Mouse (Mus musculus): ENCODE results near the gene Slc29a3.

The Slc29a3 gene

DNA sequence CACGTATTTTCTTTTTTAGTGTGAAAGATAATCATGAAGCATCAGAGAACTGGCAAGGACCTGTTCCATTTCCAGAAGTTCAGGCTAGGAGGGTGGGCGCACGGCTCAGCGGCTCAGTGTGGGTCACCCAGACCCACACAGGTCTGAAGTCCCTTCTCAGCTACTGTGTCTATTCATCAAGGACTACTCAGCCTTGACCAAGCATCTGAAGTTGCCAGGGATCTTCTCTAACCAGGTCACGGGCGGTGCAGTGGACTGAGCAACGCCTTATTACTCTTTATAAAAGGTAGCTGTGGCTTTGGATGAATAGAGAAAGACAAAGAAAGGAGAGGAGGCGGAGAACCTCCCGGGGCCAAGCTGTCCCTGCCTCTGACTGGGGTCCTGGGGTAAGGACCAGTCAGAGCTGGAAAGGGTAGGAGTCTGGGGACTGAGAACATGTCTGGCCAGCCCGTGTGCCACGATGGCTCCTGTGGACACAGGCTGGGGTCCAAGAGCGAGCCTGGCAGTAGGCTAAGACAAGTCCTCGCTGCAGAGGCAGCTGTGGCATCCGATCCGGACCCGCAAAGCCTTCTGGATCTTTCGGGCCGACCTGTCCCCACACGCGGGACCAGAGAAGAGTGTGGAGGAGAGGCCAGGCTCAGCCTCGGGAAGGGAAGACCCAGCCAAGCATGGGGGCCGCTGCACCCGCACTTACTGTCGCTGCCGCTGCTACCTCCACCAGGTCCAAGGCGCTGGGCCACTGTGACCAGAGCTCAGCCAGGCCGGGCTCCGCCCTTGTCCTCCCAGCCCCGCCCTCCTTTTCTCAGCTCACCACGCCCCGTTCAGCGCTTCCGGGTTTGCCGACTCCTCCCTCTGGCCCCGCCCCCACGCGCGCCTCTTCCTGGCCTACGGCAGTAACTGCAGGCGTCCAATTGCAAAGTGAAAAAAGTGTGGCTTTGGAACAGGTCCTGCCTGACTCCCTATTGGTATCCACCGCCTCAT is at the start of gene Slc29a3:
TSS of gene Slc29a3 (minus strand) at position 755 of the 981 bp plus-strand sequence.
- in situ Hi-C loops (cut with MboI, MseI) = loop anchor here in 1 of 2 experiments (10.0 kb wide), 2 partner anchors 128 to 218 kb away; no protein-coding TSS in a partner anchor

DNA sequence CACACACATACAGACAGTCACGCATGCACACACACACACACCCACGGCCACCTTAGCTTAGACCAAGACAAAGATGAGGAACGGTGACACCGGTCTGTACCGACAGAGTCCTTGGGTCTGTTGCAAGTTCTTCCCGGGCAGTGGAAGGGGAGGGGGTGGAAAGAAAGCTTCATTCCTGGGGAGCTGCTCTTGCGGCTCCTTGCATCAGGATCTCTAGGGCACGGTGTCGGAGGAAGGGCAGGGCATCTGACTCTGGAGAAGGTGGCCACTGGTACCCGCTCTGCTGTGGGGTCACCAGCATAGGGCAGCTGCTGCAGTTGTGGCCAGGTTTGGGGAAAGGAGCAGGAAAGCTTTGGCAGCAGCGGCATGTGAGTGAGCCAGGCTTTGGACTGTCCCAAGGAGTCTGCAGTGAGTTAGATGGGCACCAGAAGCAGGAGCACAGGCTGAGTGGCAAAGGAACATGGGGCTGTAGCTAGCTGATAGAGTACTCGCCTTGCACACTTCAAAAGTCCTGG is 49.4 kb upstream of the Slc29a3 start:
- in situ Hi-C loops (cut with MboI, MseI) = no loop called here

DNA sequence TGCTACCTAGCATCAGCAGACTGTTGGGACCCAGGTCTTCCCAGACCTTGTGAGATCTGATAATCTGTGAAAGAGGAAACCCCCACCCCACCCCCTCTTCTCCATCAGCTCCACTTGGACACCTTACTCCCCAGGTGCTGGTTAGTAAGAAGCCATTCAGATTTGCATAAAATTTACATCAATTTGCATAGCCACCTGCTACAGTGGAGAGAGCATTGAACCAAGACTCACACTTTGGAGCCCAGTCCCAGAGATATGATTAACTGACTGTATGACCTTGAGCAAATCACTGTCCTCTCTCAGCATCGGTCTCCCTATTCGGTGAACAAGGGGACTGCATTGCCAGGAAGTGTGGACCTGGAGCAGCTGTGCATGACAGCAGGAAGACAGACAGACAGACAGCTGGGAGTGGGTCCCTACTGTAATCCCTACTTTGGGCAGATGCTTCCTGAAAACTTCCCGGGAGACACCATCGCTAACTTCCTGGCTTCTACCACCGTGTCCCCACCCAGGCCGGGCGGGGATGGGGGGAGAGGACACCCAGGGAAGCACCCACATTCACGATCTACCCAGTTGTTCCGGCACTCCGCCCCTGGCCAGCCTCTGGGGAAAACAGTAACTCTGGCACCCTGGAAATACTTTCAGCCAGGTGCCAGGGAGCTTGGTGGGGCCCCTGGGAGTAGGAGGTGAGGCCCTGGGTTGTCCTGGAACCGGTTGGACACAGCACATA is 48.7 kb upstream of the Slc29a3 start:
- in situ Hi-C loops (cut with MboI, MseI) = no loop called here

DNA sequence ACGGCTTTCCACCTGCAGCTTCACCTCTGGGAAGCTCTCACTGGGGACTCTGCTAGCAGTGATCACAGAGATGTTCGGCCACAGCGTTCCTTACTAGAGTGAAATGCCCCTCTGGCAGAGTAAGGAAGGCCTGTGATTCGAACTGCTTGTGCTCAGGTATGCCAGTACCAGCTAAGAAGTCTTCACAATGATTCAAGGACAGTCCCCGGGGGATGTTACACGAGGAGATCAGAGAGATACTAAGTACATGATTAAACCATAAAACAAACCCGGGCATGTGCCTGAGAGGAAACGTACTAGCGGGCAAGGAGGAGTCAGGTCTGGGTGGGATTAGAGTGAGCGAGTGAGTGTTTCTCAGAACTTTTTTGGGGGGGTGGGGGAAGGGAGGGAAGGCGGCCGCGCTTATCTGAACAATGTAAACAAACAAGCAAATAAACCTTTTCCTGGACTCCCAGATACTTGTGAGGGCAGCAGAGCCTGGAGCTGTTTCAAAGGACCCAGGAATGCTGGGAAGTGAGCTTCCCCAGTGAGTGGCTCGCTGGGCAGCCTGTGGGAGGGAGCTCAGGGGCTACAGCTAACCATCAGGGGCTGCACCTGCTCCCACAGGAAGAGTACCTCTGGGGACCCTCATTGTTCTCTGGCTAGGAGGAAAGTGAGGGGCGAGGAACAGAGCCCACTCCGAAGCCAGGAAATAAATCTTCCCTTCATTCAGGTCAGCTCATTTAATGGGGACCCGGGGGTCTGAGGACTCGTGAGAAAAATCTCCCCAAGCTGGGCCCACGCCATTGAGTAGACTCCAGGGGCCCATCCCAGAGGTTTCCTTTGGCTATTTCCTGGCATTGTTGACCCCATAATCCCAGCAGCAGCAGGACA is 47.9 kb upstream of the Slc29a3 start:
- in situ Hi-C loops (cut with MboI, MseI) = no loop called here

DNA sequence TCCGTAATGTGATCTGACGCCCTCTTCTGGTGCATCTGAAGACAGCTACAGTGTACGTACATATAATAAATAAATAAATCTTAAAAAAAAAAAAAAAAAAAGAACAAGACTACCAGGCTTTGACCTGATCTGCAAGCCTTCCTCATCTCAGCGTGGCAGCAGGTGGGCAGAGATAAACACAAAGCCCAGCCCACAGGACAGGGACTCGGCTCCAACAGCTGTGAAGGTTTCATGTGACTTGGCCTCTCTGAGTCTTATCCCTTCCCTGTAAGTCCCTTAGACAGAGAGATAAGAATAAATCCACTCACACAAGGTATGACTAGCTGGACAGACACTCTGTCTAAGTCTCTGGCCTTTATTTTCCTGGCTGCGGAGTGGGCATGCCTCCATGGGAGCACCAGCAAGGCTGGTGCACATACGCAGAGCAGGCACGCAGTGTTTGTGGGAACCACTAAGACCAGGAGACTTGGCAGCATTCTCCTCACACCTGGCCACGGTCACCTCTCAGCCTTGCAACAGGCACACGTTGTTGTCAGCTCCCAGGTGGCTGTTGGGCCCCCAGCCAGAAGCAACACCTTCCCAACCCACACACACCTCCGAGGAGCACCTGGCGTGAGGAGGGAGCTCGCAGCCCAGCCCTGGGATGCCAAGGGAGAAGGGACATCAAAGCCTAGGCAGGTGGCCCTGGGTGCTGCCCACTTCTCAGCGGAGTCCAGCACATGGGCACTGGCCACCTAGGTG is 45.3 kb upstream of the Slc29a3 start:
- in situ Hi-C loops (cut with MboI, MseI) = no loop called here

DNA sequence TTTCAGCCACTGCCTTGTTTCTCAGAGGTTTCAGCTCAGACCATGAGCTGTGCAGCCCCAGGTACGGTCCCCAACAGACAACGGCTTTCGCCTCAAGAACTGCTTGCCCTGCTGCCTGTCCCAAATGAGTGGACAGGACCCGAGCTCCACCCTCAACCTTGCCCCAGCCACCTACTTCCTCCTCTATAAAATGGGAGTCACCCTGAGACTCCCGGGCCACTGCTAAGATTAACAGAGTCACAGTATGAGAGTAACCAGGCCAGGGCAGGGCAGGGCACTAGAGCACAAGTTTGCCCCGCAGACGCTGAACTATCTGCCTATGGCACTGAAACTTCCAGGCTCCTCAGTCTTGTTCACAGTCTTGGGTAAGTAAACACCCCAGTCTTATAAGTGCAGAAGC is 43.9 kb upstream of the Slc29a3 start:
- in situ Hi-C loops (cut with MboI, MseI) = no loop called here

DNA sequence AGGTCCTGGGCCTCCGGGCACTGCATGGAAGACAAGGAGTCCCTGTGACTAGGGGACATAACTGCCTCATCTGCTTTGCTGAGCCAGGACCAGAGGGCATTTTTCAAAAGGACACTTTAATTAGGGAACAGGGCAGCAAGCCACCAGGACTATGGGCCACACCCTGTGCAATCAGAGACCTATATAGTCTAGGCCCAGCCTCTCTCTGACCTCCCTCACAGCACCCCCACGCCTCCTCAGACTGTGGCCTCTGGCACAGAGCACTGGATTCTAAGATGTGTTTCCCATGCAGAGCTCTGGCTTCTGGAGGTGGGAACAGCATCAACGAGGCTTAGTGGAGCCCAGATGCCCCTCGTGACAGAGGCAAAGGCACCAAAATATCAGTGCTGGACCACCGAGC is 43.4 kb upstream of the Slc29a3 start:
- in situ Hi-C loops (cut with MboI, MseI) = no loop called here

DNA sequence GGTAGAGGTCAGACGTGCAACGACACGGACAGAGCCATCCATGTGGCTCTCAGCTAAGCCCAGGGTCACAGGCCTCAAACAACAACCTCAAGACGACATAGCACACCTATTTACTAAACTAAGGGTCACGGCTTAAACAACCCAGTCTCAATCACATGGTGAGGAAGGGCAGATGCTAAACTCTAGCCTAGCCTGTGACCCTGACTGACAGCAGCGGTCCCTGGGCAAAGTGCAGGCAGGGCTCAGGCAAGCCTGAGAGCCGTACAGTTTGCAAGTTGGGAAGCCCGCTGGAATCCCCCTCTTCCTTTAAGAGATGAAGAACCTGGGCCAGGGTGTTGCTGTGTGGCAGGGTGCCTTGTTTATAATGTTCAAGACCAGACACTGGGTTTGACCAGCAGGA is 42.2 kb upstream of the Slc29a3 start:
- in situ Hi-C loops (cut with MboI, MseI) = no loop called here

DNA sequence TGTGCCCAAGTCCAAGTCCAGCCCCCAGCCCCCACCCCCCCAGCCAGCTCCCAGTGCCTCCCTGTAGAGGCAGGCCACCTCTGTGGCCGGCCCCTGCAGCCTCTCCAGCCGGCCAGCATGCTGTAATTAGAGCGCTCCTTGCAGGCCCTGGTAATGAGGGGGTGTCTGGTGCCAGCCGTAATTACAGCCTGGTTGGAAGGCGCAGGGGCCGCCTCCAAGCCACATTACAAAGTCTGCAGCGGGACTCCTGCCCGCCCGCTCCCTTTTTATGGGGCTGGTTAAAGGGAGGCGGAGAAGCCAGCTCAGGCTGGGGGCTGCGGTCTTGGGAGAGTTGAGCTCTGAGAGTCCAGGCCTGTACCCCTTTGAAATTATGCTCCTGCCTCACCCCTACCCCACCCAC is 41.8 kb upstream of the Slc29a3 start:
- in situ Hi-C loops (cut with MboI, MseI) = no loop called here

DNA sequence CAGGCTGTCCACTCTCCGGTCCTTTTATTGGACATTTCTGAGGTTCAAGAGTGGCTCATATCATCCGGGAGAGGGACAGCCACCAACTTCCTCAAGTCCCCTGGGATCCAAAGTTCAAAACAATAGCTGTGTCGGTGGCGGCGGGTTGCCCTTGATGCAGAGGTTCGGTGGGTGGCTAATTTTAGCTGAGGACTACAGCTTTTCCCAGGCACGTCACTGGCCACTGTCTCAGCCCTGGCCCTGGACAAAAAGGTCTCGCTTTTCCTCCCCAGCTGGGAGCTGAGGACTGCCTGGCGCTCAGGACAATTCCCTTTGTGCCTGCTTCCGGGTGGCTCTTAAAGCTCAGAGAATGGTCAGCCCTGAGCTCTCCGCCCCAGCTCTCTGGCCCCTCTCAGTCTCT is 40.2 kb upstream of the Slc29a3 start:
- in situ Hi-C loops (cut with MboI, MseI) = no loop called here

DNA sequence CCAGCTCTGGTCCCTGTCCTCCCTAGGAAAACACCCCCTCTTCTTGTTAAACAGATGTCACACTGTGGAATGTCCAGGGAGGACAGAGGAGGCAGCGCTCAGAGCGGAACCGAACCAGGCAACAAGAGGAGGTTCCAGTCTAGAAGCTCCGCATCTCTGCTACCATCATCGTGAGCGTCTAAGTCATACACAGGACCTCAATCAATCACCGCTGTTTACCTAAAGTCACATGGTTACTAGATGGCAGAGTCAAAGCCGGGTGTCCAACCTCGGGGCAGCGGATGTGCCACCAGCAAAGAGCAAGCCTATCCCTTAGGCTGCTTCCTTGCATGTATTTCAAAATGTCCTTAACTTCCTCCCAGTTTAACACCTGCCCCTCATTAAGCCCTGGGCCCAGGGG is 39.8 kb upstream of the Slc29a3 start:
- in situ Hi-C loops (cut with MboI, MseI) = no loop called here

DNA sequence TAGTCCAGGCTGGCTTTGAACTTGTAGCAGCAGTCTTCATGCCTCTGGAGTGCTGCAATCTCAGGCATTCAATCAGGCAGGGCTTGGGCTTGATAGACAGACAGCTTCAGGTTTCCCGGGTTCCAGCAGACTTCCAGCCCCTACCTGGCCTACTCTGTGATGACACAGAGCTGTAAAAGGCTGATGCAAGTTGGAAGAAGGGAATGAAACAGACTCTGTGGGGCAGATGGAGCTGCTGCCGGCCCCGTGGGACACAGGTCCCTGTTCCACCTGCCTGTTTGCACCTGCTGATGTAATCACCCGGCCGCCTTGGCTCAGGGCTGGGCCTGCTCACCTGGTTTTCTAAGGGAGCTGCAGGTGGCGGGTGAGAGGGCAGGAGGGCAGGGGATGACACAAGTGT is 38.3 kb upstream of the Slc29a3 start:
- in situ Hi-C loops (cut with MboI, MseI) = no loop called here

DNA sequence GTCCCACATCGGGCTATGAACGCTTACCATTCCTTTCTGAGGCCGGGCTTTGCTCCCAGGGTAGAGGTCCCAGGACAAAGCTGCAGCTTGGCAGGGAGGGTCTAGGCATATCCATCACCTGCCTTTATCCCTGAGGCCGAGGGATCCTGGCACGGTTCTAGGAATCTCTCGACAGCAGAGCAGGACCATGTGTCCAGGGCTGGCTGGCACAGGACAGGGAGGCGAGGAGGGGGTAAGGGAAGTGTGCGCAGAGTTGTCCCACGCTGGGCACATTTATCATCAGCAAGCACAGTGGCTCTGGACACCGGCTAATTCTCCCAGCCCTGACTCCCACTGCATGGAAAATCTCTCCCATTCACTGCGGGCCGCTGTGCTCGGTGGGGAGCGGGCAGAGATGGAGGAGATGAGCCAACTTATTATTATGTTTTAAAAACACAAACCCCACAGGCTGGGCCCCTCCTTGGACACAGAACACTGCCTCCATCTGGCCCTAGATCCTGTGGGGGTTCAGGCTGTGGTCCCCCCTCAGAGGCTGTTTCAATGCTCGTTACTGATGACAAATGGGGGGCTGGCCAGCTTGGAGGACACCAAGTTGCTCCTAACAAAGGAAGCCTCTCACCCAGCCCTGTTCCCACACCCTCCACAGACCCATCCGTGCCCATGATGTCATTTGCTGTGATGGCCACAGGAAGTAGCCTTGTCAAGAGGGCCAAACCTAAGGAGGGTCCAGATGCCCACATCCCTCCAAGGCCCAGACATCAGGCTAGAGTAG is 34.9 kb upstream of the Slc29a3 start:
- in situ Hi-C loops (cut with MboI, MseI) = no loop called here

DNA sequence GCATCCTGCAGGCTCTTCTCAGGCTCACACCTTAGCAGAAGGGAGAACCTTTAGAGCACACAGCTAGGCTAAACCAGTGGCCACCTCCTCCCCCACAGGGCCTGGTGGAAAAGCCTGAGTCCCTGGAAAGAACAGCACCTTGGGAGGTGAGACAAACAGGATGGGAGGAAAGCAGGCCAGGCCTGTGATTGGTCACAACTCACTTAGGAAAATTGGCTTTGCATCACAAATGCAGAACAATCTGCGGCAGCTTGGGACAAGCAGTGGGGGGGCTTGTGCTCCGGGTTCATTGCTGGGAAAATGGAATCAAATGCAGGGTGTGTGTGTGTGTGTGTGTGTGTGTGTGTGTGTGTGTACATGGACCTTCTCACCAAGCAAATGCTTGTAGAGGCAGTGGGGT is 31.0 kb upstream of the Slc29a3 start:
- in situ Hi-C loops (cut with MboI, MseI) = loop anchor here (5.0 kb wide), 2 partner anchors 279 to 289 kb away; no protein-coding TSS in a partner anchor

DNA sequence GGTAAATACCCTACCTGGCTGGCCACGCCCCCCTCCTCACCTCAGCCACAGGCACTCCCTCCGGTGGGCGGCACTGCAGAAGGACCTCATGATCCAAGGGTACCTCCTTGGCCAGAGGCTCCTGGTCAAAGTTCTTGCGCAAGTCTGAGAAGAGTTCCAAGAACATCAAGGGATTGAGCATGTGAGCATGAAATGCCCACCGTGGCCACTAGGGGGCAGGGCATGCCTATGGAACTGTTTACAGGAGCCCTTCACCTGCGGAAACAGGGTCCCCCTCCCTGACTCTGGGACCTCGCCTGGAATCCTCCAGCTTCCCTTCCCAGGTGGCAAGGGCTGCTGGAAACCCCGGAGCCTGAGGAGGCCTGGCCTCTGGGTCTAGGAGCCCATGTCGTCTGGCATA is 27.0 kb upstream of the Slc29a3 start:
- in situ Hi-C loops (cut with MboI, MseI) = loop anchor here (5.0 kb wide), 2 partner anchors 283 to 293 kb away; no protein-coding TSS in a partner anchor

DNA sequence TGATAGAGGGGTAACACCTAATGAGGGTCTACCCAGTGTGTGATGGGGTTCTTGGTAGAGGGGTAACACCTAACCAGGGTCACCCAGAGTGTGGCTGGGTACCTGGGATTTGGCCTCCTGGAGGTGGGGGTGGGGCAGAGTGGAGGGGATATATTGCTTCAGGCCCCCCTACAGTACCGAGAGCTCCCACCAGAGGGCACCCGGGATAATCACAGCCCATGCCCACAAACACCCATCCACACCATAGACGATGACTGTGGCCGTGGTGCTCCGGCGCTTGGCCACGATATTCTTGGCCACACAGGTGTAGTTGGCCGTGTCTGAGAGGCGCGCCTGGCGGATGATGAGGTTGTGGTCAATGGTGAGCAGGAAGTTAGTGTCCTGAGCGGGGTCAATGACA is 25.9 kb upstream of the Slc29a3 start:
- in situ Hi-C loops (cut with MboI, MseI) = no loop called here

DNA sequence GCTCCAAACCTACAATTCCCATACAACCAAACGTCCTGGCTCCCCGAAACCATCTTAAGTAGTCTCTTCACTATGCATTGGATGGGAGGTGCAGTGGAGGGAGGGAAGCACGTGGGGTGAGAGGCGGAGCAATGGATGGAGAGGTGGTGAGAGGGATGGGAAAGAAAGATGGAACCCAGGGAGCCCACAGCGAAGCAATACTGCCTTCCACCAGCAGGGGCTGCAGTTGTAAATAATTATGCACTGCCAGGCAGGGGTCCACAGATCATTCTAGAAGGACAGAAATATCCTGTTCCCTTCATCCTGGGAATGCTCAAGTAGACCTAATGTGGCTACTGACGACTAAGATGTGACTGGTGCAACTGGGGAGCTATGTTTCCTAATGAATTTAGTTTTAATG is 22.9 kb upstream of the Slc29a3 start:
- in situ Hi-C loops (cut with MboI, MseI) = no loop called here

DNA sequence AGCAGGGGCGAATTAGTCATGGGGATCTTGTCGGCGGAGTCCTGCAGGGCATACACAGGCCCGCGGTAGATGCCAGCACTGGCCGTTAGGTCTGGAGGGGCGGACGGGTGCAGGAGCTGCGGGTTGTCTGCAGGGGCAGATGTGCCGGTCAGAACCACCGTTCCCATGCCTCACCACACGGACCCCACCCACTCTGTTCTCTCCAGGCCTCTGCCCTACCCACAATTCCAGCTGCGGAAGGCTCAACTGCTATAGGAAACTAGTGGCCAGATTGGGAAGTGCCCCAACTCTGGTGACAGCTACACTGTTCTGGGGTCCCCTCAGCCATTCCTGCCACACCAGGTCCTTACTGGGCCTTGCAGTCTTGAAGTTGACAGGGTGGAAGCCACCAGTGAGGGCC is 22.0 kb upstream of the Slc29a3 start:
- in situ Hi-C loops (cut with MboI, MseI) = no loop called here

DNA sequence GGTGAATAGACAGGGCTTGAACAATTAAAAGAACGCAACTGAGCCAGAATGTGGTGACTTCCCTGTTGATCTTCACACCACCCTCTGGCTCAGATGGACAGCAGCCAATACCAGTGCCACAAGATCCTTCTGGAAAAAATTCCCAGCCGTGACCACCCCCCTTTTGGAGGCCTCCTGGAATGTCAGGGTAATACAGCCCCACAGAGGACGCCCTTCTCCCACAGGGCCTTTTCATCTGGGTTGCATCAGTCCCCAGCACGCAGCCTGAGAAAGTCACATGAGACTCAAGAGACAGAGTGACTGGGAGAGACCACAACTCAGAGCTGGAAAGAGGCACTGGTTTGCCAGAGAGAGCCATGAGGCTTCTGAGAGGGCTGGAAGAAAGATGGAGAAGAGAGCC is 18.3 kb upstream of the Slc29a3 start:
- in situ Hi-C loops (cut with MboI, MseI) = no loop called here

DNA sequence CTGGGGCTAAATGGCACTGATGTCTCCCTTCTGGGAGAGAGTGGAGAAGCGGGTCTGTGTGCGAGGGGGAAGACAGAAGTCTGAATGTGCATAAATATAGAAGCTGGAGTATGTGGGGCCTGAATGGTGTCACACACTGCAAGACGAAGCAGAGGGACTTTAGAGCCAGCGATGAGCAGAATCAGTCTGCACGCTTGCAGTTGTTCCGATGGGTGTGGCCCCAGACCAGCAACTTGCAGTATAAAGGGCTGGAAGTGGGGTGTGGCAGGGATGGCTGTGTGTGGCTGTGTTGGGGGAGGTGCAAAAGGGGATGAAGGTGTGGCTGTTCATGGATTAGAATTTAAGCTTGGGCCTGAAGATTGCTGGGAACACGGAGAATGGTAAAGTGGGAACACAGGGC is 16.0 kb upstream of the Slc29a3 start:
- in situ Hi-C loops (cut with MboI, MseI) = no loop called here

All from T-helper 17 cell (primary cell).